Mouse (Mus musculus) forebrain, embryonic 10.5 days (tissue): ENCODE measurements around the gene E130218I03Rik. TPM values are rescaled to one million over a fixed set of nuclear protein-coding genes. Genes with fewer than 3 reads are reported as not detected.

Source experiments
- DNase-seq: peaks from one replicate; pipeline ENCODE4 v3.0.0-alpha.2; 2017; ENCODE audit warnings: low spot score; ENCODE audit errors: extremely low spot score
- H3K27ac ChIP-seq: fragments of 300-500 bp; sonication (generic); 2 replicates; pipeline ENCODE4 v1.5.1; 2016; ENCODE audit warnings: mild to moderate bottlenecking
- H3K27me3 ChIP-seq: fragments of 300-500 bp; sonication (generic); 2 replicates; pipeline ENCODE4 v1.6.1; 2016; ENCODE audit warnings: mild to moderate bottlenecking; ENCODE audit not compliant: poor library complexity, severe bottlenecking
- H3K36me3 ChIP-seq: fragments of 300-500 bp; sonication (generic); replicated peaks from 2 replicates; pipeline ENCODE4 v1.6.1; 2016; ENCODE audit warnings: mild to moderate bottlenecking, moderate library complexity
- H3K4me1 ChIP-seq: fragments of 300-500 bp; sonication (generic); 2 replicates; pipeline ENCODE4 v1.6.1; 2016
- H3K4me3 ChIP-seq: fragments of 300-500 bp; sonication (generic); 2 replicates; pipeline ENCODE4 v1.5.1; 2016; ENCODE audit warnings: mild to moderate bottlenecking, moderate library complexity
- H3K9me3 ChIP-seq: fragments of 300-500 bp; sonication (generic); 2 replicates; pipeline ENCODE4 v1.6.1; 2016; ENCODE audit warnings: mild to moderate bottlenecking, moderate library complexity
- WGBS: fragments of 180-500 bp; shearing (Covaris S2); methylation state at CpG from one replicate; pipeline ENCODE4 v1.1.7; 2016; 5-methylcytosine and 5-hydroxymethylcytosine counted together
- polyA plus RNA-seq: library from polyadenylated mRNA; unstranded; fragments of >200 nt; fragmentation: Nextera tagmentation; extraction: Ambion mirVana; gene quantifications from 2 replicates; pipeline ENCODE4 v1.2.1, GENCODE M21; 2016

Gene E130218I03Rik
- polyA plus RNA-seq, 1 experiment from 2014 or later: 0.72 TPM

DNA sequence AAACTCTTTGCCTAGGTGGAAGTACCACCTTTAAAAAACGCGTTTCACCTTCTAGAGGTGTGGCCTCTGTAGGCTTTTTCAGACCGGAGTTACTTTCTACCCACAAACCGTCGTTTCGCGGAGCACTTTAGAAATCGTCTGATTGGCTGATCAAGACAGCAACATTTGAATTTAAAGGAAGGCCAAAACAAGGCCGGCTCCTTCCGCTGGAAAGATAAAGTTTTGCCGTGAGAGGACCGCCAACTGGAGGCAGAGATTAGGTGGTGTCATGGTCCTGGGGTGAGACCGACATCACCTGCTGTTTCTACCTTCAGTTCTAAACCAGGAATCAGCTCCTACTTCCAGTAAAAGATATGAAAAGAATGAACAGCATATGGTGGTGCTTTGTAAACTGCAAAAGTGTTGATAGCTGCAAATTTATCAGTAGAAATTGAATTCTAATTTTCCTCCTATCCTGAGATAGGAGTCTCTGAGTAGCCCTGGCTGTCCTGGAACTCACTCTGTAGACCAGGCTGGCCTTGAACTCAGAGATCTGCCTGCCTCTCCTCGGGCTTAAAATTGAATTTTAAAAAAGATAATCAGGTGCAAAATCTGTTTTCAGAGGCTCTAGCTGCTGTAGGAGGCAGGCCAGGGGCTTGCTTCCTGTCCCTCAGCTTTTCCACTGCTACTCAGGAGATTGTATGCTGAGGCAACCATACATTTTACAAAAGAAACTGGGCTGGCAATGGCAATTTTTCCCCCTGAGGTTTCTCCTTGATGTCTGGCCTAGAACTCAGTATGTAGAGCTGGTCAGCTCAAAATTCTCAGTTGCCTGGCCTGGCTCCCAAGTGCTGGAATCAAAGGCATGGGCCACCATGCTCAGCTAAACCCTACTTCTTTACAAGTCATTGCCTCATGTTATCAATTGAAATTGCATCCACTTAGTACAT is 30.2 kb downstream of the E130218I03Rik start:
- Histone ChIP-seq H3K4me3 (peak overlapping the region; percentile 36), H3K27ac (peak overlapping the region; percentile 35; the same call in 1 of the 2 replicates), H3K27me3 (0 out of 2 replicates have a peak, but pooled peaks cover 3% of the 10 kb centered on the region), H3K9me3 (no peaks in the 10 kb centered on the region), H3K4me1 (peaks cover 16% of the 10 kb centered on the region), H3K36me3 (peaks cover 36% of the 10 kb centered on the region)
- WGBS: 6% methylated on average over 14 of the region's 14 CpGs
- DNase-seq: no peak

GRCm38 (mm10) chr4:134284942-134285341 is 41.5 kb downstream of the E130218I03Rik start:
- Histone ChIP-seq H3K4me3 (no peak overlapping the region), H3K4me1 (peaks cover 29% of the 10 kb centered on the region), H3K27ac (no peak overlapping the region), H3K9me3 (no peaks in the 10 kb centered on the region), H3K27me3 (no peaks in the 10 kb centered on the region), H3K36me3 (peaks cover 54% of the 10 kb centered on the region)
- no peak for DNase-seq
- WGBS: 87% methylated on average over 2 of the region's 2 CpGs

- peaks cover 29% of the 10 kb centered on the region for H3K4me1 ChIP-seq
- H3K4me3 ChIP-seq: peak overlapping the region; percentile 91
- H3K9me3 ChIP-seq: no peaks in the 10 kb centered on the region
- 6% methylated on average over 58 of the region's 59 CpGs for WGBS
- H3K27me3 ChIP-seq: no peaks in the 10 kb centered on the region
- peak overlapping the region; percentile 100 for H3K27ac ChIP-seq
- peaks cover 38% of the 10 kb centered on the region for H3K36me3 ChIP-seq
- DNase-seq: no peak
Observed at GRCm38 (mm10) chr4:134286226-134287167, 43.0 kb downstream of the E130218I03Rik start.

DNA sequence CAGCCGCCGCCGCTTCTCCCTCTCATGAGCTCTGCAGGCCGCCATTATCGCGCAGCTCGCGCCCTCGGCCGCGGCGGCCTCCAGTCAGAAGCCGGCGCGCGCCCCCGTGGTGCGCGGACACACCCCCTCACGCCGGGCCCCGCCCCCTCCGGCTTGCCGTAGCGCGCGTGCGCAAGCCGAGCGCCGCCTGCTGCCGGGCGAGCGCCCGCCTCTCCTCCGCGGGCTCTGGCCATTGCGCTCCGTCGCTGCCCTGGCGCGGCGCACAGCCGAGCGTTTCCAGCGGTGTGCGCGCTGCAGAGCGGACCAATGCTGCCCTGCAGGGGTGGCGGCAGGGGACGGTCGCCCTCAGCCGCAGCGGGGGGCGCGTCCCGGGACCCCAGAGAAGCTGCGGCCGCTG is 43.7 kb downstream of the E130218I03Rik start:
- WGBS: 0% methylated on average over 58 of the region's 59 CpGs
- peak overlapping the region; percentile 100 for H3K27ac ChIP-seq
- DNase-seq: peak; percentile 93
- H3K4me3 ChIP-seq: peak overlapping the region; percentile 91
- no peaks in the 10 kb centered on the region for H3K9me3 ChIP-seq
- peaks cover 29% of the 10 kb centered on the region for H3K4me1 ChIP-seq
- peaks cover 31% of the 10 kb centered on the region for H3K36me3 ChIP-seq
- H3K27me3 ChIP-seq: no peaks in the 10 kb centered on the region

DNA sequence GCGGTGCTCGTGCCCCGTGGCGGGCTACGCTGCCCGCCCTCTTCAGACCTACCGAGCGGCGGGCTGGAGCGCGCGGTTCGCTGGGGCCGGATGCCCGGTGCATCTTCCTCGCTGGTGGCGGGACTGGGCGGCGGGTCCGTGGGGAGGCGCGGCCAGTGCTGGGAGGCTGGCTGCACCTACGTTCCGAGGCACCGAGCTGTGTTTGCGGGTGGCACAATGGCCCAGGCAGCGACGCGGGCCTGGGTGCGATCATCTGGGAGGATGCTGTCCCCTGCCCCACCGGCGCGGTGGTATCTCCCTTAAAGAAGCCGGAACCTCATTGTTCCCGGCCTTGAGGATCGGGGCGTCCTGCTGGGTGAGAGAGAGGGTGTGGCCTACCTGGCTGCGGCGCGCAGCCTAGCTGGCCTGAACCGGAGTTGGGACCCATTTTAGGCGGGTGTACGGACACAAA is 44.1 kb downstream of the E130218I03Rik start, which contains the start of gene Pdik1l:
Gene Pdik1l (minus strand): TSS at position 321 of the 451 bp plus-strand sequence.
- Histone ChIP-seq H3K4me1 (peaks cover 29% of the 10 kb centered on the region), H3K27ac (peak within 1 kb of the TSS; percentile 100), H3K9me3 (no peaks in the 10 kb centered on the region), H3K4me3 (peak within 1 kb of the TSS; percentile 91), H3K27me3 (0 out of 2 replicates have a peak, but pooled peaks cover under 1% of the 10 kb centered on the region), H3K36me3 (peaks cover 27% of the 10 kb centered on the region)
- peak; percentile 83 for DNase-seq
- under 1% methylated on average over 43 of the region's 43 CpGs for WGBS

DNA sequence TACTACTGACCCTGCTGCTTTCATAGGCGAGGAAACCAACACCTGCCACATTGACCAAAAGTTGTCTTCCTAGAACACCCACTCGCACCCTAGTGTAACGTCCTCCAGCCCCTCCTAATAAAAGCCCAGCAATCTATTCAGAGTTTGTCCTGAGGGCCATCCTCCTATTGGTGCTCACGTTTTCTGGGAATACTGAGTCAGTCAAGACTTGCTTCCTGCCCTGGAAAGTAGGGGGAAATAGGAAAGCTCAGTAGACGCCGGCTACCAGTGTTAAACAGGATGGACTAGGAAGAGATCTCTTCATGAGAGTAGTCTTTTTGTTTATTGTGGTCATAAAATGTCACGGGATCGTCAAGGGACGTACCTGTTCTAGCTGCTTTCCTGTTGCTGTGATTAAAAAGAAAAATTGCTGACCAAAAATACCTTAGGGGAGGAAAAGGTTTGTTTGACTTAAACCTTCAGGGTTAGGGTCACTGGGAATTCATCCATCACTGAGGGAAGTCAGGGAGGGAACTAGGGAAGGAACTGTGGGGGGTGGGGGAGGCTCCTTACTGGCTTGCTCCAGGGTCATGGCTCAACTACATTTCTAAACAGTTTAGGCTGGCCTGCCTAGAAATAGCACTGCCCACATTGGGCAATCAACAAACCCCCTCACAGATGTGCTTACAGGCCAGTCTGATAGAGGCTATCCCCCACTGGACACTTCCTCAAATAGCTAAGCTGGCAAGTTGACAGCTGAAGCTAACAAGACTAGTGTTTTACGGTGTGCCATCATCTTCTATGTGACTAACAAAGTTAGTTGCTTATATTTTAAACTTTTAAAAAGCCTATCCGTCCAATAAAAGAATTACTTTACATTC is 45.2 kb downstream of the E130218I03Rik start:
- Histone ChIP-seq H3K9me3 (no peaks in the 10 kb centered on the region), H3K4me1 (peaks cover 31% of the 10 kb centered on the region), H3K36me3 (peaks cover 17% of the 10 kb centered on the region), H3K27me3 (0 out of 2 replicates have a peak, but pooled peaks cover 7% of the 10 kb centered on the region), H3K4me3 (peak overlapping the region; percentile 91), H3K27ac (peak overlapping the region; percentile 100)
- WGBS: 50% methylated on average over 11 of the region's 11 CpGs
- no peak for DNase-seq

DNA sequence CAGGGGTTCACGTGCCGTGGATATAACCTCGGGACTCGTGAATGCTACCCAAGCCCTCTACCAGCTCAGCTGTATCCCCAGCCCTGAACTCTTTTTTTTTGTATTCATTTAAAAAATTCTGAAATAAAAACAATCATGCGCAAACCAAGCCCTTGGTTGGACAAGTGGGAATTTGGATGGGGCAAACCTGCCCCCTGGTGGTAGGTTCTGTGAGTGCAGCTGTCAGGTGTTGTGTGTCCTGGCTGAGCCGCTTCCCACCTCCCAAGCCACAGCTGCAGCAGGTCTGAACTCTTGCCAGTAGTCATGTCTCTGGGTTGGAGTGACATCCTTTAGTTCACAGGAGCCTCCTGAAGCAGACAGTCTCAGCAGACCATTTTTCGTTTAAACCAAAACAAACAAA is 48.6 kb downstream of the E130218I03Rik start:
- WGBS: 24% methylated on average over 7 of the region's 7 CpGs
- Histone ChIP-seq H3K27me3 (peaks cover 12% of the 10 kb centered on the region; the same call in 1 of the 2 replicates), H3K27ac (no peak overlapping the region), H3K4me3 (no peak overlapping the region), H3K4me1 (peaks cover 19% of the 10 kb centered on the region), H3K36me3 (no peaks in the 10 kb centered on the region), H3K9me3 (0 out of 2 replicates have a peak, but pooled peaks cover 4% of the 10 kb centered on the region)
- peak; percentile 87 for DNase-seq

DNA sequence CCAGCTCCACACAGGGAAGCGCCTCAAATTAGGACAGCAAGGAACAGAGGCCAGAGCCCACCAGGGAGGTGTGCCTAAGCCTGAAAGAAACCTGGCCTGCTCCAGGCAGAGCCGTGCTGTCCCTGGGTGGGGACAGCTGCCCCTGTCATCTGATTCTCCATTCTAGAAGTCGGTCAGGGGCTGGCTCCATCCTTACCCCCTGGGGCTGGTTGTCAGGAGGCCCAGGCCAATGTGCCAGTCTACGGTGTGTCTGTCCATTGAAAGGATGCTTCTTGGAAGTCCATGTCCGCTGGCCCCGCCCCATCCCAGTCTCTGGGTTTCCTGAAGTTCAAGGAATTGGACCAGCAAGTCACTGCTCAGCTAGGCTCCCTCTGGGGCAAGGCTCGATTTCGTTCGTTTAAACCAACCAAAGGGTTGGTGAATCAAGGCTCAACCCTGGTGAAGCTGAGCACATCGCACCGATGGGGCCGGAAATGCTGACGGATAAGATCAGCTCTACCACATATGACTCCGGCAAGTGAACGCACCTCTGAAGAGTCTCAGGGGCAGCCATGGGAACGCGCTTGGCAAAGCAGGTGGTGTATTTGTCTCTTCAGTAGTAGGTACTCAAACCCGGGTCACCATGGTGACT is 49.7 kb downstream of the E130218I03Rik start:
- WGBS: 74% methylated on average over 18 of the region's 18 CpGs
- no peak for DNase-seq
- Histone ChIP-seq H3K27me3 (peaks cover 12% of the 10 kb centered on the region; the same call in 1 of the 2 replicates), H3K27ac (no peak overlapping the region), H3K36me3 (no peaks in the 10 kb centered on the region), H3K4me3 (no peak overlapping the region), H3K9me3 (0 out of 2 replicates have a peak, but pooled peaks cover 4% of the 10 kb centered on the region), H3K4me1 (peaks cover 13% of the 10 kb centered on the region)

DNA sequence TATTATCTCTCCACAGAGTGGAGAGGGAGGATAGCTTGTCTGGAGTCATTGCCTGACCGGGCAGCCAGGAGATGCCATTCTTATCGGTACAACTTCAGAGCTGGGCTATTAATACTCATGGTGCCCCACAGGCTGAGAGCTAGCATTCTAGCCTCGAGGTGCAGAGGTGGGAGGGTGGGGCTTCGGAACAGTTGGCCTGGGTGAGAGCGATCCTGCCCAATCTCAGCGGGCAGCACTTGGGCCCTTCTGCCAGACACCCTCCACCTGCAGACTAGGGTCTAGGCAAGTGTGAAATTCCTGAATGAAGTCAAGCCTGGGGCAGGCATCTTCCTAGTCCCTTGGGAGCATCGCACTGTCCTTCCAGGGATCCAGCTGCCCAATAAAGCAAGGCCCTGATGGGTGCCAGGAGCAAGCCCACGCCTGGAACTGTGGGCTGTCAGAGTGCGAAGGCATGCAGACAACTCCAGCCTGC is 50.3 kb downstream of the E130218I03Rik start:
- 0 out of 2 replicates have a peak, but pooled peaks cover 4% of the 10 kb centered on the region for H3K9me3 ChIP-seq
- DNase-seq: no peak
- H3K4me1 ChIP-seq: peaks cover 7% of the 10 kb centered on the region
- no peak overlapping the region for H3K27ac ChIP-seq
- 74% methylated on average over 9 of the region's 9 CpGs for WGBS
- H3K4me3 ChIP-seq: no peak overlapping the region
- peaks cover 12% of the 10 kb centered on the region; the same call in 1 of the 2 replicates for H3K27me3 ChIP-seq
- no peaks in the 10 kb centered on the region for H3K36me3 ChIP-seq
